Mouse (Mus musculus): ENCODE data around the gene Gm45713.

DNA sequence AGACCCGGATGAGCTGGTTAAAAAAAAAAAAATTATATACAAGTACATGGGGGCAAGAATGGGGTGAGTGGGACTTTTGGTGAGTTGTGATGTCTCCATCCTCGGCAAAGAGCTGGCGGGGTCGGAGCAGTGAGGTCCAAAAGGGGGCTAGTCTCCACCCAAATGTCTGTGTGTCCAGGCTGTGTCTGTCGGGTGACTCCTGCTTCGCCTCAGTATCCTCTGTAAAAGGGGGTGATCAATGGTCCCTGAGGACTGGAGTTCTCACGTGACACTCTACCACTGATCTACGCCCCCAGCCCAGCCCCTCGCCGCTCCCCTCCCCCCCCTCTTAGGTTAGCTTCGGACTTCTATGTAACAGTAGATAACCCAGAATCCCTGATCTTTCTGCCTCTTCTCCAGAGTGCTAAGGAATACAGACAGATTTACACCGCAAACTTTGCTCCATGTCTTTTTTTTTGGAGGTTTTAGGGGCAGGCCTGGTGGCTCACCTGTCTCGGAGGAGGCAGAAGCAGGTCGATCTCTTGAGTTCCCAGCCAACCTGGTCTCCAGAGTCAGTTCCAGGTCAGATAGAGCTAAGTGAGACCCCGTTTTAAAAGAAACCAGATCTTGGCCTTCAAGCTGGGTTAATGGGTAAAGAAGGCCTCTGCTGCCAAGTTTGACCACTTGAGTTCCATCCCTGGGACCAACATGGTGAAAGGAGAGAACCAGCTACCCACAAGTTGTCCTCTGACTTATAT is 6.1 kb downstream of the Gm45713 start:
- no peak for TF ChIP-seq CTCF (IDR thresholded peaks at IDR 0.05 in 2 of 3, conservative IDR thresholded peaks at IDR 0.05 in 1 of 3; ENCODE audit: control insufficient read depth in 1 of 3, insufficient read depth in 1 of 3, low read depth in 2 of 3, low read length in 3 of 3, poor library complexity in 1 of 3, severe bottlenecking in 1 of 3)
- TF ChIP-seq EP300 (IDR thresholded peaks at IDR 0.05; ENCODE audit: low read depth in 1 of 2, low read length in 2 of 2) = no peak
- no peak for TF ChIP-seq POLR2A (IDR thresholded peaks at IDR 0.05; ENCODE audit: control insufficient read depth in 1 of 2, insufficient read depth in 1 of 2, low read depth in 1 of 2, low read length in 2 of 2, poor library complexity in 1 of 2)
- no peak for TF ChIP-seq SIN3A (IDR thresholded peaks at IDR 0.05; ENCODE audit: low read length)

All from MEL (cell line).